Comparison of ENCODE assay signal across 9 mouse cellular contexts in genomic region chr10:9174997-9175396, GRCm38 (mm10).
DNase-seq lines count a peak whose midpoint lies in the region; ATAC-seq and TF ChIP-seq lines count a peak whose summit lies in the region.
"Had no signal": no experiment of that assay in that cellular context is flagged by ENCODE, and none has a peak within 500 bp of the region (broad histone marks: within the 10 kb centered on the region; RNA-seq: fewer than 3 reads in every experiment).

No protein-coding gene starts in this region.

- H3K36me3 ChIP-seq in forebrain, embryonic 11.5 days (ENCODE audit: control insufficient read depth, insufficient read depth, low read length) = no peaks in the 10 kb centered on the region
- H3K36me3 ChIP-seq in forebrain, embryonic 12.5 days (replicated peaks) = no peaks in the 10 kb centered on the region

- H3K4me3 ChIP-seq in forebrain, embryonic 11.5 days (ENCODE audit: low read depth, low read length) = no peak overlapping the region
- no peak overlapping the region for H3K4me3 ChIP-seq in forebrain, embryonic 12.5 days (replicated peaks)
- H3K4me3 ChIP-seq in left cerebral cortex, adult 2 months = no peak overlapping the region

- no peak overlapping the region for H3K9ac ChIP-seq in forebrain, embryonic 11.5 days (ENCODE audit: low read length)
- H3K9ac ChIP-seq in forebrain, embryonic 12.5 days = no peak overlapping the region

- ATAC-seq in forebrain, embryonic 11.5 days (replicated peaks; ENCODE audit: low FRiP score) = 0 out of 2 replicates have a peak, but pooled peaks have one; percentile 53
- no peak for ATAC-seq in forebrain, embryonic 12.5 days (ENCODE audit: low FRiP score)
- peak; percentile 60; the same call in 1 of the 2 replicates for ATAC-seq in megakaryocyte progenitor cell, adult 5-6 weeks (replicated peaks; ENCODE audit: poor library complexity)

- H3K4me2 ChIP-seq in forebrain, embryonic 11.5 days (ENCODE audit: low read depth, low read length, severe bottlenecking) = no peak overlapping the region
- no peak overlapping the region for H3K4me2 ChIP-seq in forebrain, embryonic 12.5 days

- DNase-seq in forebrain, embryonic 11.5 days (ENCODE audit: low spot score) = no peak
- no peak for DNase-seq in left cerebral cortex, adult 2 months (ENCODE audit: extremely low spot score in 1 of 2, low spot score in 2 of 2)
- DNase-seq in left cerebral cortex, adult 11 months (ENCODE audit: low spot score) = no peak
- peak; percentile 60 for DNase-seq in embryo, embryonic 10 days (ENCODE audit: low spot score)
- DNase-seq in urinary bladder, adult 2 months (ENCODE audit: low spot score) = no peak
- no peak for DNase-seq in left cerebral cortex, postnatal 25 days (ENCODE audit: low spot score in 2 of 2)

- no peaks in the 10 kb centered on the region for H3K27me3 ChIP-seq in forebrain, embryonic 11.5 days (ENCODE audit: control insufficient read depth, insufficient read depth, low read length)
- no peaks in the 10 kb centered on the region for H3K27me3 ChIP-seq in forebrain, embryonic 12.5 days

- WGBS in forebrain, embryonic 11.5 days = 61% methylated on average over 3 of the region's 3 CpGs
- 63% methylated on average over 3 of the region's 3 CpGs for WGBS in forebrain, embryonic 12.5 days

- no peak overlapping the region for H3K27ac ChIP-seq in forebrain, embryonic 11.5 days (ENCODE audit: low read depth, low read length)
- H3K27ac ChIP-seq in forebrain, embryonic 12.5 days = no peak overlapping the region
- no peak overlapping the region for H3K27ac ChIP-seq in left cerebral cortex, adult 2 months
- H3K27ac ChIP-seq: macrophage had no signal

- intact Hi-C loops in left cerebral cortex, adult 2 months (cut with DNase I) = no loop called here
- intact Hi-C loops in left cerebral cortex, postnatal 25 days (cut with DNase I) = no loop called here

- no peaks in the 10 kb centered on the region for H3K4me1 ChIP-seq in forebrain, embryonic 11.5 days (replicated peaks; ENCODE audit: control insufficient read depth, insufficient read depth, low read length)
- no peaks in the 10 kb centered on the region for H3K4me1 ChIP-seq in forebrain, embryonic 12.5 days

- no peaks in the 10 kb centered on the region for H3K9me3 ChIP-seq in forebrain, embryonic 11.5 days (ENCODE audit: control insufficient read depth, low read length)
- no peaks in the 10 kb centered on the region for H3K9me3 ChIP-seq in forebrain, embryonic 12.5 days

- TF ChIP-seq CTCF in left cerebral cortex, adult 2 months (IDR thresholded peaks at IDR 0.05) = peak; percentile 8; the same call in 1 of the 2 replicates
